Mouse (Mus musculus) CH12.LX (cell line): ENCODE data around the gene Epb41l2. TPM values are rescaled to one million over a fixed set of nuclear protein-coding genes. Genes with fewer than 3 reads are reported as not detected.

Experiments
- DNase-seq: peaks from one replicate; pipeline ENCODE4 v3.0.0-alpha.2; 2013; ENCODE audit errors: extremely low read depth
- H3K27ac ChIP-seq: 2 replicates; pipeline ENCODE4 v1.5.1; 2012; ENCODE audit warnings: low read depth, mild to moderate bottlenecking, control low read depth, moderate library complexity; ENCODE audit not compliant: insufficient read depth
- H3K27me3 ChIP-seq: replicated peaks from 2 replicates; pipeline ENCODE3; 2012; ENCODE audit warnings: inconsistent platforms
- H3K36me3 ChIP-seq, 2 experiments: replicated peaks in 1 of 2; 2 replicates each; pipeline versions ENCODE3 to v1.6.1; 2012; ENCODE audit warnings: inconsistent platforms in 1 of 2, low read length in 1 of 2, mild to moderate bottlenecking in 1 of 2, mixed read lengths in 1 of 2, moderate library complexity in 1 of 2; ENCODE audit not compliant: control insufficient read depth in 1 of 2, insufficient read depth in 1 of 2
- H3K4me1 ChIP-seq, 2 experiments: 2 replicates each; pipeline ENCODE4 v1.6.1; 2012; ENCODE audit warnings: inconsistent platforms in 1 of 2, moderate library complexity in 1 of 2; ENCODE audit not compliant: insufficient read depth in 2 of 2, control insufficient read depth in 1 of 2
- H3K4me2 ChIP-seq: 2 replicates; pipeline ENCODE4 v1.6.1; 2012; ENCODE audit warnings: low read depth, mild to moderate bottlenecking, control low read depth; ENCODE audit not compliant: poor library complexity, insufficient read depth, severe bottlenecking
- H3K4me3 ChIP-seq, 3 experiments: fragments of 150-350 bp in 1 of 3; sonication (generic) in 1 of 3; replicated peaks in 1 of 3; 2 replicates each; pipeline versions ENCODE3 to v1.5.1; 2011 to 2012; ENCODE audit warnings: low read depth in 2 of 3, low read length in 2 of 3, mild to moderate bottlenecking in 2 of 3, moderate library complexity in 2 of 3, control low read depth in 1 of 3, improper control_type of control experiment in 1 of 3, inconsistent platforms in 1 of 3, mixed read lengths in 1 of 3; ENCODE audit not compliant: poor library complexity in 1 of 3
- H3K79me2 ChIP-seq: replicated peaks from 2 replicates; pipeline ENCODE4 v1.6.1; 2012; ENCODE audit warnings: mild to moderate bottlenecking, moderate library complexity; ENCODE audit not compliant: control insufficient read depth, poor library complexity, insufficient read depth, severe bottlenecking; ENCODE audit errors: extremely low read depth
- H3K9ac ChIP-seq: 2 replicates; pipeline ENCODE4 v1.6.1; 2012; ENCODE audit warnings: low read depth, mild to moderate bottlenecking, control low read depth, moderate library complexity; ENCODE audit not compliant: insufficient read depth
- H3K9me3 ChIP-seq: replicated peaks from 2 replicates; pipeline ENCODE3; 2012; ENCODE audit warnings: low read length, inconsistent platforms, mixed read lengths
- BHLHE40 ChIP-seq: IDR thresholded peaks from 2 replicates; pipeline ENCODE4 v1.6.1; 2011; ENCODE audit warnings: mild to moderate bottlenecking, low read depth, low read length, improper control_type of control experiment
- CHD1 ChIP-seq: IDR thresholded peaks from 2 replicates; pipeline ENCODE4 v1.6.1; 2012; ENCODE audit warnings: low read depth, low read length, improper control_type of control experiment, inconsistent platforms
- E2F4 ChIP-seq: IDR thresholded peaks from 2 replicates; pipeline ENCODE4 v1.6.1; 2011; ENCODE audit warnings: low read depth, low read length, improper control_type of control experiment; ENCODE audit not compliant: insufficient replicate concordance
- ELF1 ChIP-seq: IDR thresholded peaks from 2 replicates; pipeline ENCODE4 v1.6.1; 2014; ENCODE audit warnings: low read depth, mild to moderate bottlenecking, inconsistent platforms, low read length, improper control_type of control experiment
- ETS1 ChIP-seq: conservative IDR thresholded peaks from 2 replicates; pipeline ENCODE4 v1.6.1; 2012; ENCODE audit warnings: low read depth, mild to moderate bottlenecking, inconsistent platforms, low read length, improper control_type of control experiment, moderate library complexity
- GABPA ChIP-seq: IDR thresholded peaks from 2 replicates; pipeline ENCODE4 v1.6.1; 2012; ENCODE audit warnings: low read depth, low read length, improper control_type of control experiment, inconsistent platforms; ENCODE audit not compliant: insufficient replicate concordance
- JUND ChIP-seq: conservative IDR thresholded peaks from 2 replicates; pipeline ENCODE4 v1.6.1; 2011; ENCODE audit warnings: low read depth, low read length, improper control_type of control experiment
- KAT2A ChIP-seq: IDR thresholded peaks from 2 replicates; pipeline ENCODE4 v1.6.1; 2012; ENCODE audit warnings: low read length, improper control_type of control experiment, inconsistent platforms; ENCODE audit not compliant: insufficient replicate concordance
- MAFK ChIP-seq: IDR thresholded peaks from 2 replicates; pipeline ENCODE4 v1.6.1; 2011; ENCODE audit warnings: low read length, improper control_type of control experiment; ENCODE audit not compliant: insufficient replicate concordance
- MEF2A ChIP-seq: IDR thresholded peaks from 2 replicates; pipeline ENCODE4 v1.6.1; 2014; ENCODE audit warnings: low read depth, mild to moderate bottlenecking, inconsistent platforms, low read length, improper control_type of control experiment, borderline replicate concordance
- NELFE ChIP-seq: IDR thresholded peaks from 2 replicates; pipeline ENCODE4 v1.6.1; 2011; ENCODE audit warnings: low read depth, low read length, improper control_type of control experiment
- NRF1 ChIP-seq: IDR thresholded peaks from 2 replicates; pipeline ENCODE4 v1.6.1; 2014; ENCODE audit warnings: low read depth, mild to moderate bottlenecking, inconsistent platforms, low read length, improper control_type of control experiment, moderate library complexity
- PAX5 ChIP-seq: IDR thresholded peaks from 2 replicates; pipeline ENCODE4 v1.6.1; 2012; ENCODE audit warnings: low read length, inconsistent platforms, mixed read lengths
- POLR2AphosphoS2 ChIP-seq: IDR thresholded peaks from 2 replicates; pipeline ENCODE4 v1.6.1; 2011; ENCODE audit warnings: low read depth, low read length, improper control_type of control experiment
- RAD21 ChIP-seq: IDR thresholded peaks from 2 replicates; pipeline ENCODE4 v1.6.1; 2011; ENCODE audit warnings: low read depth, mild to moderate bottlenecking, low read length, improper control_type of control experiment, moderate library complexity
- RCOR1 ChIP-seq: conservative IDR thresholded peaks from 2 replicates; pipeline ENCODE4 v1.6.1; 2012; ENCODE audit warnings: low read depth, mild to moderate bottlenecking, inconsistent platforms, low read length, improper control_type of control experiment
- SIN3A ChIP-seq: IDR thresholded peaks from 2 replicates; pipeline ENCODE4 v1.6.1; 2012; ENCODE audit warnings: low read length, improper control_type of control experiment, inconsistent platforms
- TBP ChIP-seq: conservative IDR thresholded peaks from 2 replicates; pipeline ENCODE4 v1.6.1; 2011; ENCODE audit warnings: low read depth, low read length, improper control_type of control experiment
- TCF12 ChIP-seq: IDR thresholded peaks from 2 replicates; pipeline ENCODE4 v1.6.1; 2014; ENCODE audit warnings: low read depth, mild to moderate bottlenecking, inconsistent platforms, low read length, improper control_type of control experiment
- UBTF ChIP-seq: IDR thresholded peaks from 2 replicates; pipeline ENCODE4 v1.6.1; 2012; ENCODE audit warnings: low read depth, mild to moderate bottlenecking, inconsistent platforms, low read length, improper control_type of control experiment, moderate library complexity
- USF1 ChIP-seq: IDR thresholded peaks from 2 replicates; pipeline ENCODE4 v1.6.1; 2014; ENCODE audit warnings: low read depth, mild to moderate bottlenecking, inconsistent platforms, low read length, improper control_type of control experiment
- ZC3H11A ChIP-seq: IDR thresholded peaks from 2 replicates; pipeline ENCODE4 v1.6.1; 2012; ENCODE audit warnings: low read depth, mild to moderate bottlenecking, inconsistent platforms, low read length, improper control_type of control experiment
- ZMIZ1 ChIP-seq: IDR thresholded peaks from 2 replicates; pipeline ENCODE4 v1.6.1; 2012; ENCODE audit warnings: low read depth, mild to moderate bottlenecking, inconsistent platforms, low read length, improper control_type of control experiment
- ZNF384 ChIP-seq: IDR thresholded peaks from 2 replicates; pipeline ENCODE4 v1.6.1; 2012; ENCODE audit warnings: low read depth, low read length, improper control_type of control experiment, inconsistent platforms
- dilution Hi-C: fragments of 300-500 bp; cut with MboI; formaldehyde crosslinking; loops from 2 replicates; pipeline ENCODE4 v1.14.3; 2020; ENCODE audit warnings: low sequenced_read_pairs; ENCODE audit not compliant: extremely low pct_unique_long_range_greater_than_20kb, extremely low pct_ligation_motif_present
- in situ Hi-C: fragments of 300-500 bp; cut with MboI; formaldehyde crosslinking; loops from 3 replicates; pipeline ENCODE4 v1.14.3; 2019; ENCODE audit warnings: low sequenced_read_pairs, low pct_ligation_motif_present, low pct_unique_long_range_greater_than_20kb, mixed read lengths
- polyA plus RNA-seq: library from polyadenylated mRNA; unstranded; fragments of >175 nt; gene quantifications from 2 replicates; pipeline ENCODE4 v1.2.1, GENCODE M21; 2012; ENCODE audit warnings: low read depth; ENCODE audit not compliant: insufficient read length
- total RNA-seq, 2 experiments: library from RNA; depleted of rRNA; stranded (reverse); fragments of 300-350 nt in 1 of 2; fragments of >200 nt in 1 of 2; gene quantifications; 2 replicates each; pipeline ENCODE4 v1.2.3; 2012 to 2014

Gene Epb41l2
- total and polyA plus RNA-seq, 3 experiments, result 24.3 to 71.2 (median 28.4) TPM

DNA sequence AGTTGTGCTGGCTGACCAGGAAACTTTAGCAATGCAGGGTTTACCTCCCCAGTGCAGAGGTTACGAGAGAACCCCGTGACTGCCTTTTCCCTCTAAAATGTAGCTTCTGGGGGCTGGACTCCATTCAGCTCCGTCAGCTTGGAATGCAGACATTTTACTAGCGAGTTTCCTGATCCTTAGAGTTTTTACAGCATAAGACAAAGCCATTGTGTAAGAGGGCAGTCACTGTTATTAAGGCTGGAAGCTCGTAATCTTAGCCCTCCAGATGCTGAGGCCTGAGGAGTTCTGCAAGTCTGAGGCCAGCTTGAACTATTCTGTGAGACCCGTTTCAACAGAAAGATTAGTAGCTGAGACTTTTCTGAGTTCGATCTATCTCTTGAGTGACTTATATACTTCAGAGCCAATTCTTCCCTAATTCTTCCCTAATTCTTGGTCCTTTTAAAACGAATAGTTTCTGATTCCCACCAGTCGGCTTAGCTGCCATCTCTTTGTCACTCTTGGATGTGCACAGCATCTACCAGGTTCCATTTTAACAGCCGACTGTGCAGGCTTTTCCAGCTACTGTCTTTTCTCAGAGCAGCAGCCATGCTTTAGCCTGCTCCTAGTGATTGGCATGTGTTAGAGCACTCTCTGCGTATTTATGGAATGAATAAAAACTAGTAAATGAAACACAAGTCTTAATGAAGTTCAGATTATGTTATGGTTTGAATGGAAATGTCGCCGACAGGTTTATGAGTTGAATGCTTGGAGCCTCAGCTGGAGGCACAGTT, 26.4 kb downstream of the Epb41l2 start:
- Histone ChIP-seq H3K9ac (no peak overlapping the region), H3K27ac (no peak overlapping the region), H3K4me2 (no peak overlapping the region), H3K27me3 (no peaks in the 10 kb centered on the region), H3K79me2 (no peaks in the 10 kb centered on the region), H3K36me3 (peaks cover 0 to 28% of the 10 kb centered on the region in 2 experiments), H3K4me1 (peaks cover 0 to 47% of the 10 kb centered on the region in 2 experiments; a peak in 3 of 4 replicates), H3K4me3 (no peak overlapping the region), H3K9me3 (no peaks in the 10 kb centered on the region)
- dilution Hi-C loops (no loop called here), in situ Hi-C loops (no loop called here)
- TF ChIP-seq ZNF384 (no peak), NELFE (no peak), TCF12 (no peak), PAX5 (no peak), MEF2A (no peak), USF1 (no peak), POLR2AphosphoS2 (no peak), NRF1 (no peak), ZMIZ1 (no peak), TBP (no peak), GABPA (no peak), SIN3A (no peak), JUND (no peak), ZC3H11A (no peak), ETS1 (no peak), CHD1 (no peak), E2F4 (no peak), MAFK (no peak), UBTF (no peak)
- no peak for DNase-seq

- dilution Hi-C loops, result no loop called here
Observed at GRCm38 (mm10) chr10:25386868-25387267, 27.3 kb downstream of the Epb41l2 start.

More at GRCm38 (mm10) chr10:25386868-25387267, 27.3 kb downstream of the Epb41l2 start:
- no peak overlapping the region for H3K4me2 ChIP-seq
- no peak overlapping the region for H3K4me3 ChIP-seq
- in situ Hi-C loops, result no loop called here
- no peak overlapping the region for H3K9ac ChIP-seq
- no peak overlapping the region for H3K27ac ChIP-seq
- peaks cover 0 to 28% of the 10 kb centered on the region in 2 experiments for H3K36me3 ChIP-seq
- TF ChIP-seq TCF12 (no peak), UBTF (no peak), ZNF384 (no peak), ELF1 (no peak), BHLHE40 (no peak), RAD21 (no peak), KAT2A (no peak), USF1 (no peak), RCOR1 (no peak)
- TF ChIP-seq, all 38 proteins: peak for 0
- Histone ChIP-seq H3K27me3 (no peaks in the 10 kb centered on the region), H3K9me3 (no peaks in the 10 kb centered on the region), H3K79me2 (no peaks in the 10 kb centered on the region), H3K4me1 (peaks cover 0 to 47% of the 10 kb centered on the region in 2 experiments; a peak in 3 of 4 replicates)
- DNase-seq, result no peak
